Mouse (Mus musculus) kidney, postnatal 14 days (tissue): ENCODE measurements around the gene Slc35f2.

Source experiments
- DNase-seq: peaks from one replicate; pipeline ENCODE4 v3.0.0; 2022; ENCODE audit warnings: mixed read lengths

Gene Slc35f2

DNA sequence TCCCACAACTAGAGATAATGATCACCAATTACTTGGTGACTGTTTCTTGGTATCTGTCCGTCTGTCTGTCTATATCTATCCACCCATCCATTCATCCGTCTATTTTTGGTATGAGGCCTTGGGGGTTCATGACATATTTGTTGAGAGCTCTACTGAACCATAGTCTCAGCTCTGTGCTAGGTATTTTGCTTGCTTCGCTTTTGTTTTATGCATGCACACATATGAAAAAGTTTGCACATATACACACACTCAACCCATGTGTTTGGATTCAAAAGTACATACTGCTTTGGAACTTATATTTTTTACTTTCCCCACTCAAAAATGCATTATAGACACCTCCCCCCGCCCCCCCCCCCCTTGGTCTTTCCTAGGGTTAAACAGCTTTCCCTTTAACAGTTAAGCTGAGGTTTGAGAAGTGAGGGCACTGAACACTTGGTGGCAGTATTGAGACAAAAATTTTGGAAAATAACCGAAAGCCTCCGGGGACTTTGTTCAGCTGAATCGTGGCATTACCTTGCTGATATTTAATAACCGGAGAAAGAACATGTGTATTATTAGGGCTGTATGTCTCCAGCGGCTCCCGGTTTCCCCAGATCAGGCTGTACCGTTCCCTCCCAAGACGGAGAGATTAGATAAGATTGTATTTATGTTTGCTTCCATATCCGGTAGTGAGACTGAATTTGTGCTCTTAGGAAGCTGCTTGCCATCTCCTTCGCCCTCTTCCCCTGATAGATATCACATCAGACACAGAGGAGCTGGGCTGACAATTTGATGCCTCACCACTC, 57.9 kb downstream of the Slc35f2 start:
- peak; percentile 49 for DNase-seq

DNA sequence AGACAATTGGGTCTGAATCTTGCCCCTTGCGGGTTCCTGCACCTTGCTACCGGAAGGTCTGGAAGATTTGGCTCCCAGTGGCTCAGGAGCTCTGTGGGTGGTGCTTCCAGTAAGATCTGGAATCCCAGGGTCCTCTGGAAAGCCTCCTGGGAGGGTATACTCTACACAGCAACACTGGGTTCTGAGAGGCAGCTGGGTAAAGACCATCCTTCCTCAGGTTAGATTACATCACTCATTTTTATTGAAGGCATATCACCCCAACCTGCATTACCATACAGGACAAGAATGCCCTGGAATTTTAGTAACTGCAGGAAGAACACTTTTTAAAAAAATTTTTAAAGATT, 58.5 kb downstream of the Slc35f2 start:
- no peak for DNase-seq

DNA sequence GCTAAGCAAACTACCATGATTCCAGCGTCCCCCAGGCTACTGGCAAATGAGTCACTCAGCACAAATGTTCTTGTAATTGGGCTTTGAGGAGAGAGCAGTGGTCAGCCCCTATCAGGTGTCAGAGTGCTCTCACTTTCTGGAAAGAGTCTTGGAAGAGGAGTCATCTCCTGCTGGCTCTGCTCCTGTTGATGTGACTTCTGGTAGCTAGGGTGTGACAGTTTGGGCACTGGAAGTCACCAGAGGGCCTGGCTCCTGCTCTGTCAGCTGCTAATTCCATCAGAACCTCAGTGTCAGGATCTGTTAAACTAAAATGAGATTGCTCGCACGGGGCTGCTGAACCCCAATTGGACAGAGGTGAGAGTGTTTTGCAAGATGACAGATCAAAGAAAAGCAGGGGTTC, 63.7 kb downstream of the Slc35f2 start:
- DNase-seq = no peak

DNA sequence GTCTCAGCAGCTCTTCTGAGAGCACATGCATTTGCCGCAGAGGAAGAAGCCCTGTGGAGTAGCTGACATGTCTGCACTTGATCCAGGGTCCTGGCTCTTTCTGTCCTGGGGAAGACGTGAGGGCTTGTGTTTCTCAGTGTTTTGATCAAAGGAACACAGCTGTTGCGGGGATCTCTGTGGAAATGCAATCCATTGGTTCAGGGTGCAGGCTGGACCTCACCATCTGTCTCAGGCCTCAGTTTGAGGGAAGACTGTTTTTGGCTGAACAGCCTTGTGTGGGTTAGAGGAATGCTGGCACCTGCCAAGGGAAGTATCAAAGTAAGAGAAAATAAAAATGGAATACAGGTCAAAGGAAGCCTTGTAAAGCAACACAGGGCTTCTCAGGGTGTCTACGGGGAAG, 64.6 kb downstream of the Slc35f2 start:
- no peak for DNase-seq

DNA sequence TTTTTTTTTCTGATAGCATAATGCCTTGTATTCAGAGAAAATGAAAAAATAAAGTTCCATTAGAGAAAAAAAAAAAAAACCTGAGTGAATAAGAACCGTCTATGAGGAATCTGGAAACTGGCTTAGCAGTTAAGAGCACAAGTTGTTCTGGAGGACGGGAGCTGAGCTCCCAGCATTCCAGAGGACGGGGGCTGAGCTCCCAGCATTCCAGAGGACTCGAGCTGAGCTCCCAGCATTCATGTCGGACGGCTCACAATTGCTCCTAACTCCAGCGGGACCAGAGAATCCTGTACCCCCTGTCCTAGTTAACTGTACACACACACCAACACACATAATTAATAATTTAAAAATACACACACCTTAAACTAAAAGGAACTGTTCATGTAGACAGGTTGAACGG, 67.5 kb downstream of the Slc35f2 start:
- DNase-seq = no peak

DNA sequence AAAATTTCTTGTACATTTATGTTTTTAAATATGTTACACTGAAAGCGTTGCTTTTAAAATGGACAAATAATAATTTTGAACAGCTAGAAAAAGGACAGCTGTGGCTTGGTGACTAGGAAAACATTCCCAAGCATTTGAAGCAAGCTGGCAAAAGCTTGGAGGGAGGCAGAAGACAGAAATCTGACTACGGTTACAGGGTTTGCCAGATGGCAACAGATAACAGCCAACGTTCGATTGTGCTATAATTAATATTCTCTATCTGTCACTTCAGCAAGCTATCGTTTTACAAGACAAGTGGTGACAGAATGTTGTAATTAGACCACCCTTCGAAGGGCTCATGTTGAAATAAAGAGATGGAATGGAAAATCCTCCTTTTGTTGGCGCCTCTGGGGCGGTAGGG, 77.2 kb downstream of the Slc35f2 start:
- DNase-seq = no peak

DNA sequence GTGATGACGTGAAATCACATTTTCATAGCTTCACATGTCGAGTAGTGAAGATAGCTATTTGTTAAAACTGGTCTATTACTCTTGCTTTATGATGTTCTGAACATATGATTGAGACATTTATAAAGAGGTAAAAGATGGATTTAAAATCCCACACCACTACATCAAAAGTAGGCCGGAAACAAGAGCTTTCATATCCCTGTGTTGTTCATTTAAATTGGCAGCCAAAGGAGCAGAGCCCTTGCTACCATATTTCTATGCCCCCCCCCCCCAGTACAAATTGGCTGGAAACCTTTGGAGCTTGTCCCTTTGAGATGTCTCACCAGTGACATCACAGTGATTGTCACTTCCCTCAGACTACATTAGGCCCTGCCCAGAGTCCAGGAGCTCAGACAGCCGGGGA, 78.5 kb downstream of the Slc35f2 start, which contains the start of gene Sln:
Gene Sln (plus strand): TSS at position 301 of the 400 bp plus-strand sequence.
- no peak for DNase-seq

DNA sequence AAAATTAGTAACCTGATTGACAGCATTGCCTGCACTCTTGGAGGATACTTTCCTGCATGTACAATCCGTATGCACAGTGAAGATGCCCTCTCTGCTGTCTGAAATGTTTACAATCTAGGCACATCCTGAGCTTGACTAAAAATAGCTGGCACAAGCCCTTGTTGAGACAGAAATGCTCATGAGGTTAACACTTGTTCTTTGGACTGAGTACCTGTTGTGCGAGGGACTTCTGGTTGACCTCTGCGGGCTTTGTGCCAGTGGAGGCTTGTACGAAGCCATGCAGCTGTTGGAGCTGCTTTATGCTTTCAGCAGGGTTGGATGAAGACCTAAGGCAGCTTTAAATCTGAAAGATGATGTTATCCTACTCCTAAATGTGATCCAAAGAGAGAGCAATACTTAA, 80.8 kb downstream of the Slc35f2 start:
- DNase-seq = peak; percentile 47

DNA sequence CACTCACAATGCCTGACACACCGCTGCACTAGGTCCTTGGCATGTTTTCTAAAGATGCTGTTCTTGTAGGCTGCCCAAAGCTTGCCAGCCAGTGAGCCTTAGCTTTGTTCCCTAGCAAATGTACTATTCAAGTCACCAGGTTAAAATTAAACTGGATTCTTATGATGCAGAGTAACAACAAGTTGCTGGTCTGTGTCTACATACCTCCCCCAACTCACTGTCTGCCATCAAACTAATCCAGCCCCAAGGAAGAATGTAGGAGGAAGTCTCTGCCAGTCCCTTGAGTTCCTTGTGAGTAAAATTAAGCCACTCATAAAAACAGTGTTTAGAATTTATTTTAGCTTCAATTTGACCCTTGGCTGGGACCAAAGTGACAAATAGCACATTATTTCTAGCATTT, 82.3 kb downstream of the Slc35f2 start:
- peak; percentile 17 for DNase-seq

DNA sequence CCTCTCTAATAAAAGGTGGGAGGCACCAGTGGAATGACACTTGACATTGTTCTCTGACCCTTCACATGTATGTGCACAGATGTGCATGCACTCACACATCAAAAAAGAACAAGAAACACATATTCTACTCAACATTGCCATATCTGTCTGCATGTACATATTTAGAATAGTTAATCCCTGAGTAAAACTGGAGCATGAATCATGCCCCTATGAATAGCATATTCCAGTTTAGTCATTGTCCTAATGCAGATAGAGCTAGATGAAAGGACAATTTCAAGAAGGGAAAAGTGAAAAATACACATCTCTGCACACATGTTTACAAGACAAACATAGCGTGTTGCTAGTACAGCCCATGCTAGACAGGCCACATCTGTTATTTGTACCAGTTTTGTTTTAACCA, 83.2 kb downstream of the Slc35f2 start:
- no peak for DNase-seq

DNA sequence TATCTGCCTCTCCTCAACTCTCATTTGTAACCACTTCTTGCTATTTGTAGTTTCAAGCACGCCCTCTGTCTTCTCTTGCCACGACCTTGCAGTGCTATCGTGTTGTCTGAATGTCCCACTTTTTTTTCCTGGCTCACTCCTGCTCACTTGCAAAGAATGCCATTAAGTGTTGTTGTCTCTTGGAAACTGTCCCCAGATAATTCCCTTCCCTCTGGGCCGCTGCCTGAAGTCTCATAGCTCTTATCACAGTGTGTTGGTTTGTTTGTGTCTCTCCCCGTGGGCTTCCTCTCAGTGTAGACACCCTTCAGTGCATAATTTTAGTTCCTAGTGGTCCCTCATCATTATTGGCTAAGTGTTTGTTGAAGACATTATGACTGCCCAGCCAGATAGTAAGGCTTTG, 86.5 kb downstream of the Slc35f2 start:
- no peak for DNase-seq
